Mouse (Mus musculus) spleen, postnatal 4 days (tissue): Measurements from ENCODE around the gene Hjurp.
"Not testable (repeated sequence)": the region's sequence is repeated elsewhere in the genome, so short reads cannot be mapped to it uniquely, and the experiment has no call there.

Experiments used
- DNase-seq, 2 experiments: peaks; one replicate each; pipeline ENCODE4 v3.0.0; 2022; ENCODE audit warnings: low spot score in 2 of 2

Hjurp gene

DNA sequence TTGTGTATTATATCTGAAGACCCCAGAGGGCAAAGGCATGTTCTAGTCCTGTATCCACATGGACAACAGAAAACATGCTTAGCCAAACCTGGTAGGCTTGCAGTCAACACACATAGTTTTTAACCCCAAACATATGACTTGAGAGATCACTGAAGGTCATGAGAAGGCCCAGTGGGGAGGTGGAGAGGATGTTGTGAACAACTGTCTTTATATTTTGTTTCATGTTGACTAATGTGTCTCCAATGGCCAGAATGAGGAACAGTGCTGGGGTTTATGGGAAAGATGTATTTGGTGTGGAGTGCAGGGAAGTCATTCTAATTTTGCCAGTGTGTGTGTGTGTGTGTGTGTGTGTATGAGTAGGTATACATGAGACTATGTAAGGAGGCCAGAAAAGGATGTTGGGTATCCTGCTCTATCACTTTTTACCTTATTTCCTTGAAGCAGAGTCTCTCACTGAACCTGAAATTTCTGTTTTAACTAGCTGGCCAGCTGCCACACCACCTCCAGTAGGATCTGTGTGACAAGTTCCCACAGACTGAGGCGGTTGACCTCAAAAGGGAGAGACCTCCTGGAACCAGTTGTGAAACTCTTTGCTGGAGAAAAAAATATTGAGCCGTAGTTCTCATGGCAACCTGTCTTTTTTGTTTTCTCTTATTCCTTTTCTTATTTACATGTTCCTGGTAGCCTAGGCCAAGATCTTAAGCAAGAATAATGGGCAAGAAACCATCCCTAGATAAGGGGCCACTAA, 53.2 kb downstream of the Hjurp start:
- peak in 1 of 2 experiments; percentile 66 for DNase-seq

GRCm38 (mm10) chr1:88223591-88223990, 53.8 kb downstream of the Hjurp start:
- DNase-seq: peak in 1 of 2 experiments; percentile 72

GRCm38 (mm10) chr1:88223011-88223515, 54.4 kb downstream of the Hjurp start:
- DNase-seq: not testable (repeated sequence)

GRCm38 (mm10) chr1:88222216-88222615, 55.2 kb downstream of the Hjurp start:
- no peak for DNase-seq

- peak in 1 of 2 experiments; percentile 68 for DNase-seq
Measured at GRCm38 (mm10) chr1:88220336-88220735, 57.1 kb downstream of the Hjurp start.

DNA sequence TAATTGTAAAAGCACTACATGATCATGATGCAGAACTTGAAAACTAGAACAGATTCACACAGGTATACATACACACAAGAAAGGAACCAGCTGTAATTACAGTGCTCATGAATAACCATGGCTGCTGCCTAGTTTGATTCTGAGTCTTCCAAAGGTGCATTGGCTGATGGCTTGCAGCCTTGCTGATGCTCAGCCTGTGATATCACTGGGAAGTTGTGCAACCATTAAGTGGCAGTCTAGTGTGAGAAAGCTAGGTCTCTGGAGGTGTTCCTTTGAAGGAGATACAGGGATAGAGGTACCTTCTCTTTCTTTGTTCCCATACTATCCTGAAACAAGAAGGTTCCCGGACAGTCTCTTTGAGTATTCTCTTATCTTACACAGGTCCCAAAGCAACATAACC, 58.4 kb downstream of the Hjurp start:
- peak in 1 of 2 experiments; percentile 70 for DNase-seq

GRCm38 (mm10) chr1:88218591-88218990, 58.8 kb downstream of the Hjurp start:
- DNase-seq: no peak

DNA sequence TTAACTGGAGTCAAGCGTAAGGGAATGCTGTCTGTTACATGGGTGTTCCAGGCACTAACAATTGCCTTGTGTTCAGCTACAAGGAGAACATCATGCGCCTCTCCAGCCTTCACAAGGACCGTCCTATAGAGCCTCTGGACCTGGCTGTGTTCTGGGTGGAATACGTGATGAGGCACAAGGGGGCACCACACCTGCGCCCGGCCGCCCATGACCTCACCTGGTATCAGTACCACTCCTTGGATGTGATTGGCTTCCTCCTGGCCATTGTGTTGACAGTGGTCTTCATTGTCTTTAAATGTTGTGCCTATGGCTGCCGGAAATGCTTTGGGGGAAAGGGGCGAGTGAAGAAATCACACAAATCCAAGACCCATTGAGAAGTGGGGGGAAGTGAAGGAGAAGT, 59.4 kb downstream of the Hjurp start:
- DNase-seq: peak in 1 of 2 experiments; percentile 71

GRCm38 (mm10) chr1:88217576-88217975, 59.9 kb downstream of the Hjurp start:
- peak in 1 of 2 experiments; percentile 64 for DNase-seq

DNA sequence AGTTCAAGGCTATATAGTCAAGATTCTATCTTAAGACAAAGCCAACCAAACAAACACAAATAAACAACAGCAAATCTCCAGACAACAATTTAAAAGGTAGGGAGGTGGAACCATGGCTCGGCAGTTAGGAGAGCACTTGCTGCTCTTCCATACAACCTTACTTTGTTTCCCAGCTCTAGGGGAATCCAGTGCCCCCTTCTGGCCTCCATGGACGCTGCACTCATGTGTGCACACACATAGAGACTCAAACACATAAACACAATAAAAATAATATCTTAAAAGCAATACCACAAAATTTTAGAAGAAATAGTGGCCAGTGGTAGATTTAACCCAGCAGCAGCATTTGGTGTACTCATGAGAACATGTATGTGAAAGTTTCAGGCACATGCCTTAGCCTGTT, 60.3 kb downstream of the Hjurp start:
- DNase-seq: peak in 1 of 2 experiments; percentile 69

GRCm38 (mm10) chr1:88216551-88216950, 60.9 kb downstream of the Hjurp start:
- DNase-seq: peak in 1 of 2 experiments; percentile 68

GRCm38 (mm10) chr1:88215466-88216380, 61.7 kb downstream of the Hjurp start:
- peak in 1 of 2 experiments; percentile 67 for DNase-seq

GRCm38 (mm10) chr1:88214462-88214952, 62.9 kb downstream of the Hjurp start:
- no peak for DNase-seq

DNA sequence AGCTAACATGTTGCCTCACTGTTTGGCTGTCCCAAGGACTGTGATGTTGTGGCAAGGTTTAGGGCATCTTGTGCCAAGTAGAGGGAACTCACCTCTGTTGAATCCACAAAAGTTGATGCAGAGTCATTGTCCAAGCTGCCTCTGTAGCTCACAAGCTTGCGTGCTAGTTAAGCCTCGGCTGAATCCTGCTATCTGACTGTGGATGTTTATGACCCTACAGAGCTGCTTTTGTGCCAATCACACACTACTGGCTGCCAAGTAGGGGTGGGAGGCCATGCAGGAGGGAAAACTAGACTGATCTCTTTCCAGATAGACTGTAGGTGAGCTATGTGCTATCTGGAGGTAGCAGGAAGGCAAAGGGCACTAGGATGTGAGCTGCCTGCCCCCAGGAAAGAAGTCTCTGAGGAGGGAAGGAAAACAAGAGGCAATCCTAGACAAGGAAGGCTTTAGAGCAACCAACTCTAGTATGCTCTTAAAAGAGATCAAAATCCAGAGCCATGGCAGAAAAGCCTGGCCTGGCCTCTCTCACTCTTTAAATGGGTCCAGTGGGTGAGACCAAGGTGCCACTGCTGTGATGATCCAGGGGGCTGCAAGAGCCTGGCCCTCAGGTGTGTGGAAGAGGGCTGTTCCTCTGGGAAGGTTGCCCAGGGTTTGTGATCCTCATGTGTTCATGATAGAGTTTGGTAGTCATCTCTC, 63.5 kb downstream of the Hjurp start:
- DNase-seq: peak in 1 of 2 experiments; percentile 69

DNA sequence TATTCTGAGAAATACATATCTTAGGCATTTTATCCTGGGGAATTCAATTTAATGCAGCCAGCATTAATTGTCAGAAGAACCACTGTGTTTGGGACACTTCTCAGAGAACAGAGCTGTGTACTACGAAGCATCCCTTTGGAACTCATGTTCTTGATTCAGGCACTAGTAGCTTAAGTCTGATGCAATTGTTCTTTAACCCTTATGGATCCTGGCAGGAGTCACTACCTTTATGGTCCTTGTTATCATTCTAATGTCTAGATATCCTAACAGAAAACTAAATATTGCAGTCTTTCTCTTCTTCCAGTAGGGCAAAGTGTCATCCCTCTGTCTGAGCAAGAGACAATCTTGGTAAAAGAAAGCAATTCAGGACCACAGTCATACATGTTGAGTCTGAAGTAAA, 64.4 kb downstream of the Hjurp start:
- peak in 1 of 2 experiments; percentile 40 for DNase-seq
